Mouse (Mus musculus) heart, embryonic 16.5 days (tissue): Measurements from ENCODE around the gene Sept7. TPM values are rescaled to one million over a fixed set of nuclear protein-coding genes. Genes with fewer than 3 reads are reported as not detected.
"Not testable (repeated sequence)": the region's sequence is repeated elsewhere in the genome, so short reads cannot be mapped to it uniquely, and the experiment has no call there.

Experiments used
- ATAC-seq: fragments of 200-750 bp; cut with Nextera tagmentation; replicated peaks from 2 replicates; pipeline ENCODE4 v1.8.0; 2017; ENCODE audit warnings: moderate number of reproducible peaks; ENCODE audit not compliant: insufficient read depth, low FRiP score; ENCODE audit errors: extremely low read depth
- H3K27ac ChIP-seq: fragments of 300-500 bp; sonication (generic); 2 replicates; pipeline ENCODE4 v1.5.1; 2014; ENCODE audit warnings: mild to moderate bottlenecking, low read length, control low read depth, moderate library complexity
- H3K27me3 ChIP-seq: fragments of 300-500 bp; sonication (generic); 2 replicates; pipeline ENCODE4 v1.6.1; 2014; ENCODE audit warnings: low read length, mixed read lengths; ENCODE audit not compliant: control insufficient read depth, insufficient read depth
- H3K36me3 ChIP-seq: fragments of 300-500 bp; sonication (generic); 2 replicates; pipeline ENCODE4 v1.6.1; 2014; ENCODE audit not compliant: control insufficient read depth, insufficient read depth
- H3K4me1 ChIP-seq: fragments of 300-500 bp; sonication (generic); 2 replicates; pipeline ENCODE4 v1.6.1; 2014; ENCODE audit warnings: low read length, mixed read lengths; ENCODE audit not compliant: control insufficient read depth, insufficient read depth
- H3K4me2 ChIP-seq: fragments of 300-500 bp; sonication (generic); 2 replicates; pipeline ENCODE4 v1.6.1; 2014; ENCODE audit warnings: low read depth, mild to moderate bottlenecking, control low read depth, low read length
- H3K4me3 ChIP-seq: fragments of 300-500 bp; sonication (generic); 2 replicates; pipeline ENCODE4 v1.5.1; 2014; ENCODE audit warnings: mild to moderate bottlenecking, control low read depth, low read length
- H3K9ac ChIP-seq: fragments of 300-500 bp; sonication (generic); 2 replicates; pipeline ENCODE4 v1.6.1; 2014; ENCODE audit warnings: low read length, control low read depth
- H3K9me3 ChIP-seq: fragments of 300-500 bp; sonication (generic); replicated peaks from 2 replicates; pipeline ENCODE4 v1.6.1; 2016; ENCODE audit warnings: low read length; ENCODE audit not compliant: control insufficient read depth
- WGBS: fragments of 180-500 bp; shearing (Covaris S2); extraction: QIAGEN DNeasy Blood & Tissue Kit; methylation state at CpG from one replicate; pipeline ENCODE4 v1.1.7; 2014; 5-methylcytosine and 5-hydroxymethylcytosine counted together
- polyA plus RNA-seq: library from polyadenylated mRNA; unstranded; fragments of >200 nt; fragmentation: Nextera tagmentation; extraction: Ambion mirVana; gene quantifications from 2 replicates; pipeline ENCODE4 v1.2.1, GENCODE M21; 2015

Gene Sept7
- polyA plus RNA-seq, 1 experiment from 2014 or later: 273 TPM

GRCm38 (mm10) chr9:25271902-25272301 lies 19.7 kb downstream of the Sept7 start:
- H3K4me1 ChIP-seq: no peaks in the 10 kb centered on the region
- H3K4me3 ChIP-seq: no peak overlapping the region
- no peak overlapping the region for H3K4me2 ChIP-seq
- no peaks in the 10 kb centered on the region for H3K27me3 ChIP-seq
- H3K27ac ChIP-seq: no peak overlapping the region
- H3K9me3 ChIP-seq: no peaks in the 10 kb centered on the region
- ATAC-seq: no peak
- H3K9ac ChIP-seq: no peak overlapping the region
- WGBS: 93% methylated on average over 2 of the region's 2 CpGs
- H3K36me3 ChIP-seq: peaks cover 16% of the 10 kb centered on the region

GRCm38 (mm10) chr9:25289796-25290195 lies 37.6 kb downstream of the Sept7 start:
- no peak overlapping the region for H3K4me3 ChIP-seq
- H3K4me2 ChIP-seq: no peak overlapping the region
- H3K9ac ChIP-seq: no peak overlapping the region
- 83% methylated on average over 1 of the region's 1 CpGs for WGBS
- no peak overlapping the region for H3K27ac ChIP-seq
- no peaks in the 10 kb centered on the region for H3K27me3 ChIP-seq
- ATAC-seq: no peak
- no peaks in the 10 kb centered on the region for H3K4me1 ChIP-seq
- peaks cover 26% of the 10 kb centered on the region for H3K36me3 ChIP-seq
- no peaks in the 10 kb centered on the region for H3K9me3 ChIP-seq

- 75% methylated on average over 1 of the region's 1 CpGs for WGBS
- Histone ChIP-seq H3K9me3 (no peaks in the 10 kb centered on the region), H3K27ac (no peak overlapping the region), H3K36me3 (peaks cover 11% of the 10 kb centered on the region), H3K4me3 (no peak overlapping the region), H3K9ac (no peak overlapping the region), H3K4me1 (peaks cover 9% of the 10 kb centered on the region; the same call in 1 of the 2 replicates), H3K4me2 (no peak overlapping the region), H3K27me3 (no peaks in the 10 kb centered on the region)
- ATAC-seq: 0 out of 2 replicates have a peak, but pooled peaks have one; percentile 18
These were observed 57.4 kb downstream of the Sept7 start for GRCm38 (mm10) chr9:25309505-25310182.

- H3K36me3 ChIP-seq: no peaks in the 10 kb centered on the region
- H3K4me2 ChIP-seq: no peak overlapping the region
- no peak overlapping the region for H3K9ac ChIP-seq
- no peak for ATAC-seq
- H3K9me3 ChIP-seq: no peaks in the 10 kb centered on the region
- H3K27me3 ChIP-seq: no peaks in the 10 kb centered on the region
- H3K27ac ChIP-seq: no peak overlapping the region
- H3K4me1 ChIP-seq: peaks cover 9% of the 10 kb centered on the region; the same call in 1 of the 2 replicates
- H3K4me3 ChIP-seq: no peak overlapping the region
- 78% methylated on average over 4 of the region's 4 CpGs for WGBS
These were observed 62.1 kb downstream of the Sept7 start for GRCm38 (mm10) chr9:25314304-25314703.

GRCm38 (mm10) chr9:25317827-25318505 lies 65.7 kb downstream of the Sept7 start:
- no peaks in the 10 kb centered on the region for H3K9me3 ChIP-seq
- ATAC-seq: peak; percentile 70
- no peak overlapping the region for H3K4me2 ChIP-seq
- no peak overlapping the region for H3K27ac ChIP-seq
- peaks cover 14% of the 10 kb centered on the region for H3K4me1 ChIP-seq
- 43% methylated on average over 4 of the region's 4 CpGs for WGBS
- no peaks in the 10 kb centered on the region for H3K36me3 ChIP-seq
- H3K4me3 ChIP-seq: no peak overlapping the region
- H3K27me3 ChIP-seq: no peaks in the 10 kb centered on the region
- H3K9ac ChIP-seq: no peak overlapping the region

GRCm38 (mm10) chr9:25319676-25320075 lies 67.4 kb downstream of the Sept7 start:
- not testable (repeated sequence) for H3K27ac ChIP-seq, H3K4me2 ChIP-seq, H3K4me1 ChIP-seq, H3K9me3 ChIP-seq, ATAC-seq, H3K36me3 ChIP-seq, H3K9ac ChIP-seq, H3K27me3 ChIP-seq, H3K4me3 ChIP-seq
- WGBS: 75% methylated on average over 6 of the region's 6 CpGs

GRCm38 (mm10) chr9:25327727-25328370 lies 75.6 kb downstream of the Sept7 start:
- no peak overlapping the region for H3K4me2 ChIP-seq
- no peaks in the 10 kb centered on the region for H3K36me3 ChIP-seq
- no peak overlapping the region for H3K27ac ChIP-seq
- no peaks in the 10 kb centered on the region for H3K27me3 ChIP-seq
- ATAC-seq: no peak
- no peak overlapping the region for H3K4me3 ChIP-seq
- no peaks in the 10 kb centered on the region for H3K4me1 ChIP-seq
- no peaks in the 10 kb centered on the region for H3K9me3 ChIP-seq
- 75% methylated on average over 4 of the region's 4 CpGs for WGBS
- no peak overlapping the region for H3K9ac ChIP-seq

GRCm38 (mm10) chr9:25328946-25329723 lies 76.9 kb downstream of the Sept7 start:
- Histone ChIP-seq H3K9me3 (no peaks in the 10 kb centered on the region), H3K9ac (no peak overlapping the region), H3K4me2 (no peak overlapping the region), H3K27me3 (no peaks in the 10 kb centered on the region), H3K27ac (no peak overlapping the region), H3K4me3 (no peak overlapping the region), H3K36me3 (no peaks in the 10 kb centered on the region), H3K4me1 (no peaks in the 10 kb centered on the region)
- 78% methylated on average over 11 of the region's 11 CpGs for WGBS
- ATAC-seq: no peak
